Mouse (Mus musculus): ENCODE results near the gene Platr17. TPM values are rescaled to one million over a fixed set of nuclear protein-coding genes. Genes with fewer than 3 reads are reported as not detected.
"Not testable (repeated sequence)": the region's sequence is repeated elsewhere in the genome, so short reads cannot be mapped to it uniquely, and the experiment has no call there.

Gene Platr17
- polyA plus RNA-seq, 1 experiment from 2014 or later, result 1.1 TPM

DNA sequence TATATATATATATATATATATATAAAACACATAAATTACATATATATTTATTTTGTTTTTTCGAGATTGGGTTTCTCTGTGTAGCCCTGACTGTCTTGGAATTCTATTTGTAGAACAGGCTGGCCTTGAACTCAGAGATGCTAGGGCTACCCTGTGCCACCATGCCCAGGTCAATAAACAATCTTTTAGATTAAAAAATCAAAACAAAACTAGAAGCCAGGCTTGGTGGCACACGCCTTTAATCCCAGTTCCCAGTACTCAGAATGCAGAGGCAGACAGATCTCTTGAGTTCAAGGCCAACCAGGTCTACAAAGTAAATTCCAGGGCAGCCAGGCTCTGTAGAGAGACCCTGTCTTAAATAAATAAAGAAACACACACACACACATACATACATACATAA is 13.6 kb upstream of the Platr17 start:
- H3K9me3 ChIP-seq, result no peaks in the 10 kb centered on the region
- H3K4me3 ChIP-seq (replicated peaks), result no peak overlapping the region
- ATAC-seq (ENCODE audit: insufficient number of reproducible peaks, insufficient read depth, low FRiP score, low TSS enrichment, low read depth), result no peak
- no peak overlapping the region for H3K27ac ChIP-seq
- no peaks in the 10 kb centered on the region for H3K27me3 ChIP-seq
- 69% methylated on average over 2 of the region's 2 CpGs for WGBS
- peaks cover 7% of the 10 kb centered on the region; the same call in 1 of the 2 replicates for H3K36me3 ChIP-seq
- no peak overlapping the region for H3K9ac ChIP-seq (replicated peaks)
- H3K4me1 ChIP-seq (replicated peaks), result peaks cover 9% of the 10 kb centered on the region
- H3K4me2 ChIP-seq, result no peak overlapping the region

GRCm38 (mm10) chr17:33891892-33892291 is 13.0 kb upstream of the Platr17 start:
- not testable (repeated sequence) for H3K27me3 ChIP-seq; ATAC-seq (ENCODE audit: insufficient number of reproducible peaks, insufficient read depth, low FRiP score, low TSS enrichment, low read depth); H3K4me2 ChIP-seq; H3K27ac ChIP-seq; H3K36me3 ChIP-seq; H3K9me3 ChIP-seq; H3K4me1 ChIP-seq (replicated peaks); H3K9ac ChIP-seq (replicated peaks); H3K4me3 ChIP-seq (replicated peaks)
- WGBS, result 73% methylated on average over 6 of the region's 6 CpGs

DNA sequence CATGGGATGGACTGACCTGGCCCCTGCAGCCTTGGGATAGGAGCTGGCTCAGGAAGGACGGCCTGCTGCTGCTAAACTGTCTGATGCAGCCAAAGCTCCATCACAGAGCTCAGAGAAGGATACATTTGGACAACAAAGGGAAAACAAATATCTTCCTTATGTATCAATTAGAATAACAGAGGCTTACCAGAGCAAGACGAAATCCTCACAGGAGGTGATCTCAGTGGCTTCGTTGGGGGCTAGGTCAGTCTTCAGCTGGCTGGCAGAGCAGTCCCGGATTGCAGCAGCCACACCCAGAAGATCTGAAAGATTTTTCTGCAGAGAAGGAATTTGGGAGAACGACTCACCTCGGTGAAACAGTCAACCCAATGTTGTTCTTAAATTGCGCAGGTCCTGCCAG is 12.5 kb upstream of the Platr17 start:
- Histone ChIP-seq H3K9ac (replicated peaks) (no peak overlapping the region), H3K4me1 (replicated peaks) (peaks cover 9% of the 10 kb centered on the region), H3K4me3 (replicated peaks) (no peak overlapping the region), H3K9me3 (no peaks in the 10 kb centered on the region), H3K4me2 (no peak overlapping the region), H3K27ac (no peak overlapping the region), H3K36me3 (no peaks in the 10 kb centered on the region), H3K27me3 (no peaks in the 10 kb centered on the region)
- ATAC-seq (ENCODE audit: insufficient number of reproducible peaks, insufficient read depth, low FRiP score, low TSS enrichment, low read depth), result no peak
- WGBS, result 28% methylated on average over 7 of the region's 7 CpGs

- H3K4me2 ChIP-seq; H3K27ac ChIP-seq; H3K9ac ChIP-seq (replicated peaks); ATAC-seq (ENCODE audit: insufficient number of reproducible peaks, insufficient read depth, low FRiP score, low TSS enrichment, low read depth); H3K9me3 ChIP-seq; H3K27me3 ChIP-seq; H3K4me3 ChIP-seq (replicated peaks); H3K36me3 ChIP-seq; H3K4me1 ChIP-seq (replicated peaks): not testable (repeated sequence)
- WGBS, result 83% methylated on average over 4 of the region's 4 CpGs
Observed at GRCm38 (mm10) chr17:33893011-33893410, 11.9 kb upstream of the Platr17 start.

DNA sequence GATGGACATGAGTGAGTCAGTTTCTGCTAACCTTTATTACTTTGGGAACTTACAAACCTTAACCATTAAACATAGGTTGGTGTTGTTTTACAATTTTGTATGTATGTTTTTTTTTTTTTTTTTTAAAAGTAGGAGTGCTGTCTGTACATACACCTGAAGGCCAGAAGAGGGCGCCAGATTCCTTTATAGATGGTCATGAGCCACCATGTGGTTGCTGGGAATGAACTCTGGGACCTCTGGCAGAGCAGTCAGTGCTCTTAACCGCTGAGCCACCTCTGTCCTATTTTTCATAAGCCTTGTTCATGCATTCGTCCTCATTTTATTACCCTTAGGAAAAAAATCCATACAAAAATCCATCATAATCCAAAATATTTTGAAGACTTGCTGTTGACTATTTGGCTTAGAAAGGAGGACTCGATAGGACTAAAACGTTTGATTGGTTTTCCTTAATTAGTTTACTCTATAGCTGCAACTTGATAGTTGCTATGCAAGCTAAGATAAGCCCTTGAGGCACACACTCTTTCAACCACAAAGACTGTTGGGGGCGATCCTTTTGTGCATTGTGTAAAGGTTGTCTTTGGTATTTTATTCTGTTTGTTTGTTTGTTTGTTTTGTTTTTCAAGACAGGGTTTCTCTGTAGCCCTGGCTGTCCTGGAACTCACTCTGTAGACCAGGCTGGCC is 7.7 kb upstream of the Platr17 start:
- Histone ChIP-seq H3K27ac (no peak overlapping the region), H3K27me3 (no peaks in the 10 kb centered on the region), H3K9ac (replicated peaks) (no peak overlapping the region), H3K4me1 (replicated peaks) (no peaks in the 10 kb centered on the region), H3K4me3 (replicated peaks) (no peak overlapping the region), H3K4me2 (no peak overlapping the region), H3K9me3 (no peaks in the 10 kb centered on the region), H3K36me3 (no peaks in the 10 kb centered on the region)
- ATAC-seq (ENCODE audit: insufficient number of reproducible peaks, insufficient read depth, low FRiP score, low TSS enrichment, low read depth), result no peak
- WGBS, result 46% methylated on average over 6 of the region's 6 CpGs

GRCm38 (mm10) chr17:33898193-33898592 is 6.7 kb upstream of the Platr17 start:
- ATAC-seq (ENCODE audit: insufficient number of reproducible peaks, insufficient read depth, low FRiP score, low TSS enrichment, low read depth); H3K4me3 ChIP-seq (replicated peaks); H3K27me3 ChIP-seq; H3K4me1 ChIP-seq (replicated peaks); H3K36me3 ChIP-seq; H3K9ac ChIP-seq (replicated peaks); H3K4me2 ChIP-seq; H3K27ac ChIP-seq; H3K9me3 ChIP-seq: not testable (repeated sequence)
- 85% methylated on average over 4 of the region's 4 CpGs for WGBS

GRCm38 (mm10) chr17:33899642-33900041 is 5.3 kb upstream of the Platr17 start:
- 76% methylated on average over 4 of the region's 4 CpGs for WGBS
- Histone ChIP-seq H3K4me3 (replicated peaks) (no peak overlapping the region), H3K27ac (no peak overlapping the region), H3K4me1 (replicated peaks) (no peaks in the 10 kb centered on the region), H3K9me3 (no peaks in the 10 kb centered on the region), H3K9ac (replicated peaks) (no peak overlapping the region), H3K4me2 (no peak overlapping the region), H3K27me3 (no peaks in the 10 kb centered on the region), H3K36me3 (no peaks in the 10 kb centered on the region)
- no peak for ATAC-seq (ENCODE audit: insufficient number of reproducible peaks, insufficient read depth, low FRiP score, low TSS enrichment, low read depth)

DNA sequence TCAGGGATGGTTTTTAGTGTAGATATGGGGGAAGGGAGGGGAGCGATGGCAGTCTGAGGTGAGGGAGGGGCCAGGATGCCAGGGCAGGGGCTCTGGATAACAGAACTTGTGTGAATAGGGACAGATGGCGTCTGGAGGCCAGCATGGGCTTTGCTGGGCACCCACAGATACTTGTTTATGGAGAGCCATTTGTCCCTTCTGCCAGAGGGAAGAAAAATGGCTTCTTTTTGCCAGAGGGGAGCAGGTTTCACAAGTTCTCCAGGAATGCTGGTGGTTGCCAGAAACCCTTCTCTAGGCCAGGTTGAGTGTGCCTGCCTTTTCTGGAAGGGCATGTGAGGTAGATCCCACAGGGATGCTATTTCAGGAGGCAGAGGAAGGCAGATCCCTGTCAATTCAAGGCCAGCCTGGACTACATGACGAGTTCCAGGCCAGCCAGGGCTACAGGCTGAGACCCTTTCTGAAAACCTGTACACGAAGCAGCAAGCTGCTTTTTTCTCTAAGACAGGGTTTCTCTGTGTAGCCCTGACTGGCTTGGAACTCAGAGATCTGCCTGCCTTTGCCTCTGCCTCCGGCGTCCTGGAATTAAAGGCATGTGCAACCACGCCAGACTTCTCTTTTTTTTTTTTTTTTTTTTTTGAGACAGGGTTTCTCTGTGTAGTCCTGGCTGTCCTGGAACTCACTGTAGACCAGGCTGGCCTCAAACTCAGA is 4.5 kb upstream of the Platr17 start:
- H3K36me3 ChIP-seq, result no peaks in the 10 kb centered on the region
- H3K27me3 ChIP-seq, result no peaks in the 10 kb centered on the region
- no peaks in the 10 kb centered on the region for H3K9me3 ChIP-seq
- no peak overlapping the region for H3K4me2 ChIP-seq
- H3K4me1 ChIP-seq (replicated peaks), result no peaks in the 10 kb centered on the region
- no peak for ATAC-seq (ENCODE audit: insufficient number of reproducible peaks, insufficient read depth, low FRiP score, low TSS enrichment, low read depth)
- 63% methylated on average over 7 of the region's 7 CpGs for WGBS
- H3K9ac ChIP-seq (replicated peaks), result no peak overlapping the region
- H3K4me3 ChIP-seq (replicated peaks), result no peak overlapping the region
- H3K27ac ChIP-seq, result no peak overlapping the region

GRCm38 (mm10) chr17:33900989-33901314 is 4.0 kb upstream of the Platr17 start:
- Histone ChIP-seq H3K9me3 (no peaks in the 10 kb centered on the region), H3K27ac (no peak overlapping the region), H3K4me1 (replicated peaks) (no peaks in the 10 kb centered on the region), H3K27me3 (no peaks in the 10 kb centered on the region), H3K4me2 (no peak overlapping the region), H3K9ac (replicated peaks) (no peak overlapping the region), H3K36me3 (no peaks in the 10 kb centered on the region), H3K4me3 (replicated peaks) (no peak overlapping the region)
- WGBS, result 84% methylated on average over 4 of the region's 4 CpGs
- no peak for ATAC-seq (ENCODE audit: insufficient number of reproducible peaks, insufficient read depth, low FRiP score, low TSS enrichment, low read depth)

- Histone ChIP-seq H3K36me3 (no peaks in the 10 kb centered on the region), H3K9me3 (no peaks in the 10 kb centered on the region), H3K9ac (replicated peaks) (no peak overlapping the region), H3K27me3 (no peaks in the 10 kb centered on the region), H3K4me1 (replicated peaks) (no peaks in the 10 kb centered on the region), H3K4me2 (no peak overlapping the region), H3K4me3 (replicated peaks) (no peak overlapping the region), H3K27ac (no peak overlapping the region)
- no peak for ATAC-seq (ENCODE audit: insufficient number of reproducible peaks, insufficient read depth, low FRiP score, low TSS enrichment, low read depth)
- WGBS, result 68% methylated on average over 4 of the region's 4 CpGs
Observed at GRCm38 (mm10) chr17:33901653-33902052, 3.3 kb upstream of the Platr17 start.

GRCm38 (mm10) chr17:33902079-33902478 is 2.9 kb upstream of the Platr17 start:
- Histone ChIP-seq H3K9ac (replicated peaks) (no peak overlapping the region), H3K36me3 (no peaks in the 10 kb centered on the region), H3K27ac (no peak overlapping the region), H3K27me3 (no peaks in the 10 kb centered on the region), H3K4me3 (replicated peaks) (no peak overlapping the region), H3K4me1 (replicated peaks) (no peaks in the 10 kb centered on the region), H3K4me2 (no peak overlapping the region), H3K9me3 (no peaks in the 10 kb centered on the region)
- WGBS, result 39% methylated on average over 4 of the region's 4 CpGs
- no peak for ATAC-seq (ENCODE audit: insufficient number of reproducible peaks, insufficient read depth, low FRiP score, low TSS enrichment, low read depth)

GRCm38 (mm10) chr17:33902491-33902890 is 2.4 kb upstream of the Platr17 start:
- WGBS, result 81% methylated on average over 7 of the region's 7 CpGs
- no peaks in the 10 kb centered on the region for H3K27me3 ChIP-seq
- H3K4me1 ChIP-seq (replicated peaks), result no peaks in the 10 kb centered on the region
- H3K4me3 ChIP-seq (replicated peaks), result no peak overlapping the region
- H3K9ac ChIP-seq (replicated peaks), result no peak overlapping the region
- H3K4me2 ChIP-seq, result no peak overlapping the region
- ATAC-seq (ENCODE audit: insufficient number of reproducible peaks, insufficient read depth, low FRiP score, low TSS enrichment, low read depth), result no peak
- no peaks in the 10 kb centered on the region for H3K36me3 ChIP-seq
- no peak overlapping the region for H3K27ac ChIP-seq
- no peaks in the 10 kb centered on the region for H3K9me3 ChIP-seq

All from limb, embryonic 12.5 days (tissue).